Mouse (Mus musculus) forebrain, embryonic 13.5 days (tissue): ENCODE data around the gene Camsap1. TPM values are rescaled to one million over a fixed set of nuclear protein-coding genes. Genes with fewer than 3 reads are reported as not detected.

Experiments
- ATAC-seq: fragments of 200-750 bp; cut with Nextera tagmentation; 2 replicates; pipeline ENCODE4 v1.8.0; 2017
- H3K27ac ChIP-seq: fragments of 300-500 bp; sonication (generic); 2 replicates; pipeline ENCODE4 v1.5.1; 2015; ENCODE audit warnings: inconsistent platforms, mild to moderate bottlenecking, moderate library complexity
- H3K27me3 ChIP-seq: fragments of 300-500 bp; sonication (generic); 2 replicates; pipeline ENCODE4 v1.6.1; 2015; ENCODE audit warnings: mild to moderate bottlenecking, inconsistent platforms
- H3K36me3 ChIP-seq: fragments of 300-500 bp; sonication (generic); 2 replicates; pipeline ENCODE4 v1.6.1; 2015; ENCODE audit warnings: mild to moderate bottlenecking, inconsistent platforms; ENCODE audit not compliant: poor library complexity, severe bottlenecking
- H3K4me1 ChIP-seq: fragments of 300-500 bp; sonication (generic); 2 replicates; pipeline ENCODE4 v1.6.1; 2015; ENCODE audit warnings: inconsistent platforms
- H3K4me2 ChIP-seq: fragments of 300-500 bp; sonication (generic); 2 replicates; pipeline ENCODE4 v1.6.1; 2015; ENCODE audit warnings: inconsistent platforms, mild to moderate bottlenecking, moderate library complexity
- H3K4me3 ChIP-seq: fragments of 300-500 bp; sonication (generic); 2 replicates; pipeline ENCODE4 v1.5.1; 2015; ENCODE audit warnings: mild to moderate bottlenecking, inconsistent platforms
- H3K9ac ChIP-seq: fragments of 300-500 bp; sonication (generic); 2 replicates; pipeline ENCODE4 v1.6.1; 2015; ENCODE audit warnings: mild to moderate bottlenecking, inconsistent platforms
- H3K9me3 ChIP-seq: fragments of 300-500 bp; sonication (generic); replicated peaks from 2 replicates; pipeline ENCODE4 v1.6.1; 2016; ENCODE audit warnings: inconsistent platforms
- WGBS: fragments of 180-500 bp; shearing (Covaris S2); methylation state at CpG from one replicate; pipeline ENCODE4 v1.1.7; 2015; 5-methylcytosine and 5-hydroxymethylcytosine counted together
- polyA plus RNA-seq: library from polyadenylated mRNA; unstranded; fragments of >200 nt; fragmentation: Nextera tagmentation; extraction: Ambion mirVana; gene quantifications from 2 replicates; pipeline ENCODE4 v1.2.1, GENCODE M21; 2015

Gene Camsap1
- polyA plus RNA-seq, 1 experiment from 2014 or later = 30.7 TPM

DNA sequence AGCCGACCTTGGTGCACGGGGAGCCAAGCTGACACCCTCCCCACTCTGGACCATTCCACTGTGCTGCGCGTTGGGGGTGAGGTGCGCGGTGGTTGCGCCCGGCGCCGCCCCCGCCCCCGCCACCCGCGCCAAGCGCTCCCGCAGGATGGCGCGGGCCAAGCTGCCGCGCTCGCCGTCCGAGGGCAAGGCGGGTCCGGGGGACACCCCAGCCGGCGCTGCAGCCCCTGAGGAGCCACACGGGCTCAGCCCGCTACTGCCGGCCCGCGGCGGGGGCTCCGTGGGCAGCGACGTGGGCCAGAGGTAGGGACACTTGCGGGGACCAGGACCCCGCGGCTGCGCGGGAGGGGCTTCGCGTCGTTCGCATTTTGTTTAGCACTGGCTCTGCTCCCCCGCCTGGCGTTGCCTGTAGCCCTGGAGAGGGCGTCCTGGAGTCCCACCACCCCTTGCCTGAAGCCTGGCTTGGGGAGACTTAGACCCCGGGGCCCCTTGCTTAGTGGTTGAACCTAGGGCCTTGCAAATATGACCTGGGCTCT lies 105.3 kb downstream of the Camsap1 start:
- no peak overlapping the region for H3K27ac ChIP-seq
- H3K4me2 ChIP-seq = peak overlapping the region; percentile 82
- H3K9me3 ChIP-seq = no peaks in the 10 kb centered on the region
- H3K4me1 ChIP-seq = peaks cover 9% of the 10 kb centered on the region
- WGBS = 1% methylated on average over 49 of the region's 49 CpGs
- ATAC-seq = peak; percentile 55
- H3K9ac ChIP-seq = peak overlapping the region; percentile 70
- no peaks in the 10 kb centered on the region for H3K36me3 ChIP-seq
- H3K27me3 ChIP-seq = peaks cover 31% of the 10 kb centered on the region
- peak overlapping the region; percentile 52 for H3K4me3 ChIP-seq

GRCm38 (mm10) chr2:25877250-25877735 lies 105.8 kb downstream of the Camsap1 start:
- H3K4me2 ChIP-seq = peak overlapping the region; percentile 82
- H3K9ac ChIP-seq = peak overlapping the region; percentile 70
- H3K27me3 ChIP-seq = peaks cover 31% of the 10 kb centered on the region
- WGBS = 18% methylated on average over 7 of the region's 7 CpGs
- no peak overlapping the region for H3K27ac ChIP-seq
- no peaks in the 10 kb centered on the region for H3K9me3 ChIP-seq
- ATAC-seq = no peak
- H3K4me3 ChIP-seq = peak overlapping the region; percentile 52
- no peaks in the 10 kb centered on the region for H3K36me3 ChIP-seq
- H3K4me1 ChIP-seq = peaks cover 9% of the 10 kb centered on the region

Other genes starting within 250 kb of the Camsap1 start
- not detected in 2 replicates for gene Obp2b, start 246.3 kb downstream of the Camsap1 start, polyA plus RNA-seq
- not detected in 2 replicates for gene Lcn3, start 217.7 kb downstream of the Camsap1 start, polyA plus RNA-seq
- not detected in 2 replicates for gene Lcn11, start 206.3 kb downstream of the Camsap1 start, polyA plus RNA-seq
- not detected in 2 replicates for gene Gm13539, start 201.0 kb downstream of the Camsap1 start, polyA plus RNA-seq
- gene Glt6d1, start 167.4 kb downstream of the Camsap1 start, polyA plus RNA-seq = not detected in 2 replicates
- gene Lcn9, start 160.1 kb downstream of the Camsap1 start, polyA plus RNA-seq = not detected in 2 replicates
- gene Sohlh1, start 136.0 kb downstream of the Camsap1 start, polyA plus RNA-seq = not detected in 2 replicates
- gene Kcnt1, start 119.5 kb downstream of the Camsap1 start, polyA plus RNA-seq = 3.2 and 4.5 TPM in 2 replicates
- 83.8 and 89.3 TPM in 2 replicates for gene Ubac1, start 38.5 kb upstream of the Camsap1 start, polyA plus RNA-seq
- 9.4 and 10.6 TPM in 2 replicates for gene Nacc2, start 139.9 kb upstream of the Camsap1 start, polyA plus RNA-seq
- 0.09 and 0.21 TPM in 2 replicates for gene Lhx3, start 225.0 kb upstream of the Camsap1 start, polyA plus RNA-seq